Mouse (Mus musculus): Measurements from ENCODE around the gene Dnmt1. TPM values are rescaled to one million over a fixed set of nuclear protein-coding genes. Genes with fewer than 3 reads are reported as not detected.

The Dnmt1 gene
- total and polyA plus RNA-seq, 3 experiments: 148 to 209 (median 197) TPM

DNA sequence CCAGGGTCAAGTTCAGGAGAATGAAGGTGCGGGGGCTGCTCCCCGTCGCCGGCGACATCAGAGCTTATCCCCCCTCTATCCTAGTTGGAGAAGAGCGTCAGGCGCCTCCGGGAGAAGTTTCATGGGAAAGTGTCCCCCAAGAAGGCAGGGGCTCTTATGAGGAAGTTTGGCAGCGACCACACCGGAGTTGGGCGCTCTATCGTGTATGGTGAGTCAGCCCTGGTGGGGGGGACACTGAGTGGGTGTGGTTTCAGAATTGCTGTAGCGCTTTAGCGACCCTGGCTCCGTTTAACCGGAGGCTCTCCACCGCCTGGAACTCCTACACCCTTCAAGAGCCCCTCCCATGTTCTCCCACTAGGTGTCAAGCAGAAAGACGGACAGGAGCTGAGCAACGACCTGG is 90.4 kb downstream of the Dnmt1 start:
- DNase-seq (ENCODE audit: low spot score): no peak
- H3K27me3 ChIP-seq (ENCODE audit: insufficient read depth, low read length): peaks cover 20% of the 10 kb centered on the region
- no peak for ATAC-seq (ENCODE audit: extremely low read depth, insufficient number of reproducible peaks, low FRiP score, poor library complexity, severe bottlenecking)
- H3K9me3 ChIP-seq (replicated peaks): no peaks in the 10 kb centered on the region
- no peak for TF ChIP-seq GATA1 (IDR thresholded peaks at IDR 0.05; ENCODE audit: borderline replicate concordance, low read length)
- no peak for TF ChIP-seq GATA2 (IDR thresholded peaks at IDR 0.05; ENCODE audit: borderline replicate concordance, low read depth, low read length)
- no peak overlapping the region for H3K4me3 ChIP-seq (ENCODE audit: low read depth, low read length)
- no peaks in the 10 kb centered on the region for H3K4me1 ChIP-seq (ENCODE audit: insufficient read depth, low read depth, low read length)
- H3K36me3 ChIP-seq (replicated peaks): no peaks in the 10 kb centered on the region

DNA sequence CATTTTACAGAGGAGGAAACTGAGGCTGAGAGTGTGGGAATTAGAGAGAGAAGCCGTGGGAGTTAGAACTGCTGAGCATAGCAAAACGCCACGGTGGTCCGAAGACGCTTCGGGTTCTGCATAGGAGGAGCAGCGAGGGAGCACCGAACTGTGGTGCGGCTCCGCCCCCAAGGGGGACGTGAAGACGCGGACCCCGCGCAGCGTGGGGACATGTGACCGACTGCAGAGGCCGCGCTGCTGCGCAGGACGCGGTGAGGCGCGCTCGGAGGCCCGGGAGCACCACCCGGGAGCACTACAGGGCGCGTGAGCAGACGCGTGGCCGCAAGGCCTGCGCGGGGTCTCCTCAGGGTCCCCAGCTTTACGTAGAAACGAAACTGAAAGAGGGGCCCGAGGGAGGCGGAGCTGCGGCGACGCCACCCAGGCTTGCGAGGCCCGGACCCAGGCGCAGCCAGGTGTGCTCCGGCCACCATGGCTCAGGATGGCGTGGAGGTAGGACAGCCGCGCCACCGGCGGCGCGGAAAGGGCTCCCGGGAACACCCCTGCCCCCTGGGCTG is 91.2 kb downstream of the Dnmt1 start, which contains the start of gene A230050P20Rik:
TSS of gene A230050P20Rik (plus strand) at position 195 of the 554 bp plus-strand sequence.
- peaks cover 20% of the 10 kb centered on the region for H3K27me3 ChIP-seq (ENCODE audit: insufficient read depth, low read length)
- H3K36me3 ChIP-seq (replicated peaks): no peaks in the 10 kb centered on the region
- TF ChIP-seq POLR2AphosphoS5 (IDR thresholded peaks at IDR 0.05; ENCODE audit: insufficient replicate concordance, low read depth, low read length) (no peak), CTCF (IDR thresholded peaks at IDR 0.05; ENCODE audit: low read depth, low read length) (no peak), TAL1 (conservative IDR thresholded peaks at IDR 0.05; ENCODE audit: low read depth, low read length) (no peak), GATA1 (IDR thresholded peaks at IDR 0.05; ENCODE audit: borderline replicate concordance, low read length) (no peak), GATA2 (IDR thresholded peaks at IDR 0.05; ENCODE audit: borderline replicate concordance, low read depth, low read length) (no peak)
- H3K4me1 ChIP-seq (ENCODE audit: insufficient read depth, low read depth, low read length): no peaks in the 10 kb centered on the region
- no peak within 1 kb of the TSS for H3K4me3 ChIP-seq (ENCODE audit: low read depth, low read length)
- ATAC-seq (ENCODE audit: extremely low read depth, insufficient number of reproducible peaks, low FRiP score, poor library complexity, severe bottlenecking) (no peak), DNase-seq (ENCODE audit: low spot score) (no peak)
- H3K9me3 ChIP-seq (replicated peaks): no peaks in the 10 kb centered on the region

GRCm38 (mm10) chr9:20866879-20867278 is 92.8 kb downstream of the Dnmt1 start:
- Histone ChIP-seq H3K4me3 (ENCODE audit: low read depth, low read length) (no peak overlapping the region), H3K27me3 (ENCODE audit: insufficient read depth, low read length) (peaks cover 13% of the 10 kb centered on the region), H3K36me3 (replicated peaks) (no peaks in the 10 kb centered on the region), H3K9me3 (replicated peaks) (no peaks in the 10 kb centered on the region), H3K4me1 (ENCODE audit: insufficient read depth, low read depth, low read length) (no peaks in the 10 kb centered on the region)
- DNase-seq (ENCODE audit: low spot score) (no peak), ATAC-seq (ENCODE audit: extremely low read depth, insufficient number of reproducible peaks, low FRiP score, poor library complexity, severe bottlenecking) (no peak)
- TF ChIP-seq GATA2 (IDR thresholded peaks at IDR 0.05; ENCODE audit: borderline replicate concordance, low read depth, low read length): no peak
- TF ChIP-seq CTCF (IDR thresholded peaks at IDR 0.05; ENCODE audit: low read depth, low read length): no peak
- no peak for TF ChIP-seq POLR2AphosphoS5 (IDR thresholded peaks at IDR 0.05; ENCODE audit: insufficient replicate concordance, low read depth, low read length)
- no peak for TF ChIP-seq GATA1 (IDR thresholded peaks at IDR 0.05; ENCODE audit: borderline replicate concordance, low read length)
- TF ChIP-seq TAL1 (conservative IDR thresholded peaks at IDR 0.05; ENCODE audit: low read depth, low read length): no peak

DNA sequence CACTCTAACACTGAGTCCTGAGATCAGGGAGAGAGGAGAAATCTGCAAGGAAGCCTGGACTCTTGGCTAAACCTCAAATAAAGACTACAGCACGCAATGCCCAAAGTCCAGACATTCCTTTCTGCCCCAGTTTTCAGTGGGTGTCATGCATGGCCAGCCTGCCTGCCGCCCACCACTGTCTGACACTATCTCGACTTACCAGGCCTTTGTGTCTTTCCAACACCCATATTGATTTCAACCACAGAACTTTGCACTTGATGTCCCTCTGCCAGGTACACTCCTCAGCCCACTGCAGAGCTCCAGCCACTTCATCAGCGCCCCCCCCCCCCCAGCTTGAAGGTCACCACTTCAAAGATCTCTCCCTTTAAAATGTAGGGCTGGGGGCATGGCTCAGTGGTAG is 97.5 kb downstream of the Dnmt1 start:
- Histone ChIP-seq H3K27me3 (ENCODE audit: insufficient read depth, low read length) (no peaks in the 10 kb centered on the region; the same call in 1 of the 2 replicates), H3K4me1 (ENCODE audit: insufficient read depth, low read depth, low read length) (no peaks in the 10 kb centered on the region), H3K4me3 (ENCODE audit: low read depth, low read length) (no peak overlapping the region), H3K36me3 (replicated peaks) (no peaks in the 10 kb centered on the region), H3K9me3 (replicated peaks) (no peaks in the 10 kb centered on the region)
- DNase-seq (ENCODE audit: low spot score): no peak
- ATAC-seq (ENCODE audit: extremely low read depth, insufficient number of reproducible peaks, low FRiP score, poor library complexity, severe bottlenecking): no peak
- TF ChIP-seq TAL1 (conservative IDR thresholded peaks at IDR 0.05; ENCODE audit: low read depth, low read length) (no peak), CTCF (IDR thresholded peaks at IDR 0.05; ENCODE audit: low read depth, low read length) (no peak), POLR2AphosphoS5 (IDR thresholded peaks at IDR 0.05; ENCODE audit: insufficient replicate concordance, low read depth, low read length) (no peak), GATA1 (IDR thresholded peaks at IDR 0.05; ENCODE audit: borderline replicate concordance, low read length) (no peak), GATA2 (IDR thresholded peaks at IDR 0.05; ENCODE audit: borderline replicate concordance, low read depth, low read length) (no peak)

GRCm38 (mm10) chr9:20861821-20862220 is 97.9 kb downstream of the Dnmt1 start:
- no peak for ATAC-seq (ENCODE audit: extremely low read depth, insufficient number of reproducible peaks, low FRiP score, poor library complexity, severe bottlenecking)

GRCm38 (mm10) chr9:20859926-20860325 is 99.8 kb downstream of the Dnmt1 start:
- no peak overlapping the region for H3K4me3 ChIP-seq (ENCODE audit: low read depth, low read length)
- H3K27me3 ChIP-seq (ENCODE audit: insufficient read depth, low read length): no peaks in the 10 kb centered on the region; the same call in 1 of the 2 replicates
- no peaks in the 10 kb centered on the region for H3K36me3 ChIP-seq (replicated peaks)
- DNase-seq (ENCODE audit: low spot score): no peak
- H3K9me3 ChIP-seq (replicated peaks): no peaks in the 10 kb centered on the region
- no peak for TF ChIP-seq TAL1 (conservative IDR thresholded peaks at IDR 0.05; ENCODE audit: low read depth, low read length)
- no peak for TF ChIP-seq CTCF (IDR thresholded peaks at IDR 0.05; ENCODE audit: low read depth, low read length)
- TF ChIP-seq POLR2AphosphoS5 (IDR thresholded peaks at IDR 0.05; ENCODE audit: insufficient replicate concordance, low read depth, low read length): no peak
- no peak for TF ChIP-seq GATA1 (IDR thresholded peaks at IDR 0.05; ENCODE audit: borderline replicate concordance, low read length)
- no peak for ATAC-seq (ENCODE audit: extremely low read depth, insufficient number of reproducible peaks, low FRiP score, poor library complexity, severe bottlenecking)
- H3K4me1 ChIP-seq (ENCODE audit: insufficient read depth, low read depth, low read length): no peaks in the 10 kb centered on the region

More at GRCm38 (mm10) chr9:20861821-20862220, 97.9 kb downstream of the Dnmt1 start:
- no peak for DNase-seq (ENCODE audit: low spot score)
- Histone ChIP-seq H3K4me1 (ENCODE audit: insufficient read depth, low read depth, low read length) (no peaks in the 10 kb centered on the region), H3K27me3 (ENCODE audit: insufficient read depth, low read length) (no peaks in the 10 kb centered on the region; the same call in 1 of the 2 replicates), H3K9me3 (replicated peaks) (no peaks in the 10 kb centered on the region), H3K4me3 (ENCODE audit: low read depth, low read length) (no peak overlapping the region), H3K36me3 (replicated peaks) (no peaks in the 10 kb centered on the region)
- no peak for TF ChIP-seq GATA1 (IDR thresholded peaks at IDR 0.05; ENCODE audit: borderline replicate concordance, low read length)
- TF ChIP-seq CTCF (IDR thresholded peaks at IDR 0.05; ENCODE audit: low read depth, low read length): no peak
- TF ChIP-seq TAL1 (conservative IDR thresholded peaks at IDR 0.05; ENCODE audit: low read depth, low read length): no peak
- TF ChIP-seq POLR2AphosphoS5 (IDR thresholded peaks at IDR 0.05; ENCODE audit: insufficient replicate concordance, low read depth, low read length): no peak
- no peak for TF ChIP-seq GATA2 (IDR thresholded peaks at IDR 0.05; ENCODE audit: borderline replicate concordance, low read depth, low read length)

Other genes starting within 250 kb of the Dnmt1 start
- gene Olfm2, start 213.5 kb downstream of the Dnmt1 start, total RNA-seq (2014; fragmentation: Nextera tagmentation): not detected in 2 replicates
- gene Olfm2, start 213.5 kb downstream of the Dnmt1 start, total RNA-seq (2017): 0.06 TPM in 1 of 2 replicates, not detected in the other
- gene Olfm2, start 213.5 kb downstream of the Dnmt1 start, polyA plus RNA-seq (2012): not detected in 2 replicates
- not detected in 2 replicates for gene Col5a3, start 144.8 kb downstream of the Dnmt1 start, total RNA-seq (2014; fragmentation: Nextera tagmentation)
- gene Col5a3, start 144.8 kb downstream of the Dnmt1 start, total RNA-seq (2017): 0.11 TPM in 1 of 2 replicates, not detected in the other
- gene Col5a3, start 144.8 kb downstream of the Dnmt1 start, polyA plus RNA-seq (2012): not detected in 2 replicates
- not detected in 2 replicates for gene Rdh8, start 141.4 kb downstream of the Dnmt1 start, total RNA-seq (2014; fragmentation: Nextera tagmentation)
- gene Rdh8, start 141.4 kb downstream of the Dnmt1 start, total RNA-seq (2017): 0.06 TPM in 1 of 2 replicates, not detected in the other
- not detected in 2 replicates for gene Rdh8, start 141.4 kb downstream of the Dnmt1 start, polyA plus RNA-seq (2012)
- not detected in 2 replicates for gene A230050P20Rik, start 91.2 kb downstream of the Dnmt1 start, total RNA-seq (2014; fragmentation: Nextera tagmentation)
- gene A230050P20Rik, start 91.2 kb downstream of the Dnmt1 start, total RNA-seq (2017): 0.05 TPM in 1 of 2 replicates, not detected in the other
- gene A230050P20Rik, start 91.2 kb downstream of the Dnmt1 start, polyA plus RNA-seq (2012): 0.04 and 0.05 TPM in 2 replicates
- 1.2 and 5.1 TPM in 2 replicates for gene Angptl6, start 80.2 kb downstream of the Dnmt1 start, total RNA-seq (2014; fragmentation: Nextera tagmentation)
- gene Angptl6, start 80.2 kb downstream of the Dnmt1 start, total RNA-seq (2017): 0.66 and 0.93 TPM in 2 replicates
- 2.4 and 3.1 TPM in 2 replicates for gene Angptl6, start 80.2 kb downstream of the Dnmt1 start, polyA plus RNA-seq (2012)
- gene Ppan, start 71.7 kb downstream of the Dnmt1 start, total RNA-seq (2014; fragmentation: Nextera tagmentation): 40.3 and 47.7 TPM in 2 replicates
- 66.9 and 71.7 TPM in 2 replicates for gene Ppan, start 71.7 kb downstream of the Dnmt1 start, total RNA-seq (2017)
- 297 and 313 TPM in 2 replicates for gene Ppan, start 71.7 kb downstream of the Dnmt1 start, polyA plus RNA-seq (2012)
- 198 and 222 TPM in 2 replicates for gene Eif3g, start 61.3 kb downstream of the Dnmt1 start, total RNA-seq (2014; fragmentation: Nextera tagmentation)
- 173 and 175 TPM in 2 replicates for gene Eif3g, start 61.3 kb downstream of the Dnmt1 start, total RNA-seq (2017)
- gene Eif3g, start 61.3 kb downstream of the Dnmt1 start, polyA plus RNA-seq (2012): 475 and 545 TPM in 2 replicates
- 1.8 and 8.4 TPM in 2 replicates for gene S1pr2, start 16.9 kb upstream of the Dnmt1 start, total RNA-seq (2014; fragmentation: Nextera tagmentation)
- 2.1 and 2.8 TPM in 2 replicates for gene S1pr2, start 16.9 kb upstream of the Dnmt1 start, total RNA-seq (2017)
- 1.6 TPM in 2 replicates for gene S1pr2, start 16.9 kb upstream of the Dnmt1 start, polyA plus RNA-seq (2012)
- gene Mrpl4, start 42.9 kb upstream of the Dnmt1 start, total RNA-seq (2014; fragmentation: Nextera tagmentation): 38.4 and 39.6 TPM in 2 replicates
- gene Mrpl4, start 42.9 kb upstream of the Dnmt1 start, total RNA-seq (2017): 39.1 and 51.5 TPM in 2 replicates
- gene Mrpl4, start 42.9 kb upstream of the Dnmt1 start, polyA plus RNA-seq (2012): 92.6 and 129 TPM in 2 replicates
- gene Icam1, start 56.1 kb upstream of the Dnmt1 start, total RNA-seq (2014; fragmentation: Nextera tagmentation): 9.6 and 9.9 TPM in 2 replicates
- gene Icam1, start 56.1 kb upstream of the Dnmt1 start, total RNA-seq (2017): 15.7 and 17.1 TPM in 2 replicates
- 5.0 and 5.8 TPM in 2 replicates for gene Icam1, start 56.1 kb upstream of the Dnmt1 start, polyA plus RNA-seq (2012)
- gene Icam4, start 69.5 kb upstream of the Dnmt1 start, total RNA-seq (2014; fragmentation: Nextera tagmentation): 2.1 and 4.8 TPM in 2 replicates
- 8.2 and 10.6 TPM in 2 replicates for gene Icam4, start 69.5 kb upstream of the Dnmt1 start, total RNA-seq (2017)
- gene Icam4, start 69.5 kb upstream of the Dnmt1 start, polyA plus RNA-seq (2012): 8.3 and 11.2 TPM in 2 replicates
- gene Icam5, start 72.2 kb upstream of the Dnmt1 start, total RNA-seq (2014; fragmentation: Nextera tagmentation): not detected in 2 replicates
- 0.33 and 0.99 TPM in 2 replicates for gene Icam5, start 72.2 kb upstream of the Dnmt1 start, total RNA-seq (2017)
- 0.30 and 0.38 TPM in 2 replicates for gene Icam5, start 72.2 kb upstream of the Dnmt1 start, polyA plus RNA-seq (2012)
- gene Zglp1, start 107.2 kb upstream of the Dnmt1 start, total RNA-seq (2014; fragmentation: Nextera tagmentation): not detected in 2 replicates
- gene Zglp1, start 107.2 kb upstream of the Dnmt1 start, total RNA-seq (2017): not detected in 2 replicates
- 4.0 and 4.5 TPM in 2 replicates for gene Zglp1, start 107.2 kb upstream of the Dnmt1 start, polyA plus RNA-seq (2012)
- 0.98 and 2.2 TPM in 2 replicates for gene Gm49373, start 113.2 kb upstream of the Dnmt1 start, total RNA-seq (2014; fragmentation: Nextera tagmentation)
- gene Gm49373, start 113.2 kb upstream of the Dnmt1 start, total RNA-seq (2017): 0.33 and 1.0 TPM in 2 replicates
- gene Gm49373, start 113.2 kb upstream of the Dnmt1 start, polyA plus RNA-seq (2012): 0.61 and 1.2 TPM in 2 replicates
- gene Fdx1l, start 113.7 kb upstream of the Dnmt1 start, total RNA-seq (2014; fragmentation: Nextera tagmentation): 52.4 and 58.5 TPM in 2 replicates
- 54.3 and 56.1 TPM in 2 replicates for gene Fdx1l, start 113.7 kb upstream of the Dnmt1 start, total RNA-seq (2017)
- 30.6 and 31.0 TPM in 2 replicates for gene Fdx1l, start 113.7 kb upstream of the Dnmt1 start, polyA plus RNA-seq (2012)
- gene Gm38431, start 132.1 kb upstream of the Dnmt1 start, total RNA-seq (2014; fragmentation: Nextera tagmentation): 95.6 and 162 TPM in 2 replicates
- 2.1 and 2.8 TPM in 2 replicates for gene Gm38431, start 132.1 kb upstream of the Dnmt1 start, total RNA-seq (2017)
- 382 and 444 TPM in 2 replicates for gene Gm38431, start 132.1 kb upstream of the Dnmt1 start, polyA plus RNA-seq (2012)
- gene Raver1, start 132.1 kb upstream of the Dnmt1 start, total RNA-seq (2014; fragmentation: Nextera tagmentation): 35.1 and 72.2 TPM in 2 replicates
- 18.5 and 19.6 TPM in 2 replicates for gene Raver1, start 132.1 kb upstream of the Dnmt1 start, total RNA-seq (2017)
- 0.62 and 0.92 TPM in 2 replicates for gene Raver1, start 132.1 kb upstream of the Dnmt1 start, polyA plus RNA-seq (2012)
- 16.1 and 16.6 TPM in 2 replicates for gene Tyk2, start 171.4 kb upstream of the Dnmt1 start, total RNA-seq (2014; fragmentation: Nextera tagmentation)
- 17.4 and 19.0 TPM in 2 replicates for gene Tyk2, start 171.4 kb upstream of the Dnmt1 start, total RNA-seq (2017)
- 17.3 and 19.0 TPM in 2 replicates for gene Tyk2, start 171.4 kb upstream of the Dnmt1 start, polyA plus RNA-seq (2012)
- gene Cdc37, start 190.1 kb upstream of the Dnmt1 start, total RNA-seq (2014; fragmentation: Nextera tagmentation): 80.4 and 86.7 TPM in 2 replicates
- 124 and 193 TPM in 2 replicates for gene Cdc37, start 190.1 kb upstream of the Dnmt1 start, total RNA-seq (2017)
- 213 and 280 TPM in 2 replicates for gene Cdc37, start 190.1 kb upstream of the Dnmt1 start, polyA plus RNA-seq (2012)
- gene Pde4a, start 205.8 kb upstream of the Dnmt1 start, total RNA-seq (2014; fragmentation: Nextera tagmentation): 2.5 and 2.9 TPM in 2 replicates
- gene Pde4a, start 205.8 kb upstream of the Dnmt1 start, total RNA-seq (2017): 1.5 and 1.7 TPM in 2 replicates
- 1.4 and 1.5 TPM in 2 replicates for gene Pde4a, start 205.8 kb upstream of the Dnmt1 start, polyA plus RNA-seq (2012)

All from G1E (cell line).